Mouse (Mus musculus) olfactory bulb, adult 2 months (tissue): ENCODE measurements around the gene Tspan10. TPM values are rescaled to one million over a fixed set of nuclear protein-coding genes. Genes with fewer than 3 reads are reported as not detected.

Experiments used
- H3K27ac ChIP-seq: fragments of 200-500 bp; 2 replicates; pipeline ENCODE4 v1.5.1; 2012; ENCODE audit warnings: low read depth, low read length; ENCODE audit not compliant: insufficient read depth
- H3K4me1 ChIP-seq: fragments of 200-500 bp; 2 replicates; pipeline ENCODE4 v1.6.1; 2012; ENCODE audit warnings: low read length; ENCODE audit not compliant: control insufficient read depth, insufficient read depth
- H3K4me3 ChIP-seq: fragments of 200-500 bp; 2 replicates; pipeline ENCODE4 v1.5.1; 2012; ENCODE audit warnings: mild to moderate bottlenecking, low read depth, low read length, moderate library complexity; ENCODE audit not compliant: insufficient read depth
- CTCF ChIP-seq: fragments of 200-500 bp; IDR thresholded peaks from 2 replicates; pipeline ENCODE4 v1.5.1; 2012; ENCODE audit warnings: low read depth, mild to moderate bottlenecking, low read length, moderate library complexity; ENCODE audit not compliant: insufficient read depth
- POLR2A ChIP-seq: fragments of 200-500 bp; IDR thresholded peaks from 2 replicates; pipeline ENCODE4 v1.6.1; 2012; ENCODE audit warnings: mild to moderate bottlenecking, low read depth, low read length, moderate library complexity; ENCODE audit not compliant: insufficient read depth
- WGBS: fragments of 180-500 bp; shearing (Covaris S2); methylation state at CpG from one replicate; pipeline ENCODE4 v1.1.7; 2018; 5-methylcytosine and 5-hydroxymethylcytosine counted together
- polyA plus RNA-seq: library from polyadenylated mRNA; stranded (reverse); fragments of >200 nt; gene quantifications from 2 replicates; pipeline ENCODE4 v1.2.4, GENCODE M21; 2012; ENCODE audit warnings: low replicate concordance; ENCODE audit not compliant: missing spikeins, insufficient read depth, insufficient read length

Tspan10 gene
- polyA plus RNA-seq, 1 experiment: not detected

DNA sequence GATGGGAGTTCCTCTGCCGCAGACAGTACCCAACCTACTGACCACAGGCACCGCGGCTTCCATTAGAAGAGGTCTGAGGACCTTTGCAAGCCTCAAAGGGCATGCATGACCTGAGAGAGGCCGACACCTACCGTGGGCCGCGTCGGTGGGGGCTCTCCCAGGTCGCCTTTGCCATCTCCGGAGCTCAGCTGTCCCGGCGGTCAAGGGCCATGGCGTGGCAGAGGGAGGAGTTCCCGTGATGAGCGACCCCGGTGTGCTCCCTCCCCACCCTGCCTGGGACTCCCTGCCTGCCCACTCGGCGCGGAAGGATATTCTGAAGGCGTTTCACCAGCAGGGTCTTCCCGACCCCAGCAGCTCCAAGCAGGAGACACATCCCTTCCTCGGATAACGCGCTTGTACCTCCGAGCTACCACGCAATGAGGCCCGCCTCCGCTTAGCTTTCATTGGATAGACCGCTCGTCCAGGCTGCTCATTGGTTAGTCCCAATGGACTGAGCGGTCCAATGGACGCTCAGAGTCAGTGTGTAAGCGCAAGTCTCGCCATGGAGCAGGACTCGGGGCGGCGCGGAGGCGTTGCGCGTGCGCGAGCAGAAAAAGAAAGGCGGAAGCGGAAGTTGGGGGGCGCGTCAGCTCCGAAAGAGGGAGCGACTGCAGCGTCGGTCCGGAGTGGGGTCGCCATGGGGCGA, 24.7 kb downstream of the Tspan10 start, which contains the start of gene Arl16:
TSS of gene Arl16 (minus strand) at position 557 of the 685 bp plus-strand sequence.
- Histone ChIP-seq H3K4me3 (peak within 1 kb of the TSS; percentile 96), H3K4me1 (peaks cover 6% of the 10 kb centered on the region; the same call in 1 of the 2 replicates), H3K27ac (peak within 1 kb of the TSS; percentile 64)
- TF ChIP-seq CTCF (no peak), POLR2A (peak; percentile 94)
- under 1% methylated on average over 54 of the region's 54 CpGs for WGBS

DNA sequence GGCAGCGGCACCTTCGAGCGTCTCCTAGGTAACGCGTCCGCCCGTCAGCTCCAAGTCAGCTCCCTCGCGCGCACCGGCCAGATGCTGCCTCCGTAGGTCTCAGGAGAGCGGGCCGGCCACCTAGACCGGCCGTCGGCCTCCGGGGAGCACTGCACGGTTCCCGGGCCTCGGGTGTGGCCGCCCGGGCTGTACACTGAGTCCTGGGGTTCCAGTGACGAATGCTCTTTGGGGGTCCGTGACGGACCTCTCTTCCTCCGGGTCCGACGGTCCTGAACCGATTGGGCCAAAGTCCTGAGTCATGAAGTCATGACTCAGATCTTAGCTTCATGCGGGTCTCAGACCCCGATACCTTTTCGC, 25.3 kb downstream of the Tspan10 start:
- Histone ChIP-seq H3K27ac (no peak overlapping the region), H3K4me1 (peaks cover 6% of the 10 kb centered on the region; the same call in 1 of the 2 replicates), H3K4me3 (peak overlapping the region; percentile 77)
- TF ChIP-seq POLR2A: no peak
- peak; percentile 14; the same call in 1 of the 2 replicates for TF ChIP-seq CTCF
- under 1% methylated on average over 33 of the region's 33 CpGs for WGBS

DNA sequence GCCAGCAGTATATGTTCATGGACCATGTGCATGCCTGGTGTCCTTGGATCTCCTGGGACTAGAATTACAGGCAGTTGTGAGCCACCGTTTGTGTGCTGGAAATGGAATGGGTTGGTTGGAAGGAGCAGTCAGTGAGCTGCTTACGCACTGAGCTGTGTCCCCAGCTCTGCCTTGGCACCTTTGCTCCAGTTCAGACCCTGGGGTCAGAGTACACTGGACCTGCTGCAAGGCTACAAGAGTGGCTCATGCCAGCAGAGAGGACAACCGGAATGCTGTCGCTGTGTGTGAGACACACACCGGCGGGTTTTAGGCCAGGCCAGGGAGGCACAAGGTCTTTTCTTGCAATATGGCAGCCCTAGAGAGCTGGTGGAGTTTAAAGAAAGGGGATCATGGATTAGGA, 29.6 kb downstream of the Tspan10 start:
- H3K4me3 ChIP-seq: no peak overlapping the region
- 94% methylated on average over 6 of the region's 6 CpGs for WGBS
- TF ChIP-seq CTCF: no peak
- TF ChIP-seq POLR2A: no peak
- H3K27ac ChIP-seq: no peak overlapping the region
- no peaks in the 10 kb centered on the region for H3K4me1 ChIP-seq

DNA sequence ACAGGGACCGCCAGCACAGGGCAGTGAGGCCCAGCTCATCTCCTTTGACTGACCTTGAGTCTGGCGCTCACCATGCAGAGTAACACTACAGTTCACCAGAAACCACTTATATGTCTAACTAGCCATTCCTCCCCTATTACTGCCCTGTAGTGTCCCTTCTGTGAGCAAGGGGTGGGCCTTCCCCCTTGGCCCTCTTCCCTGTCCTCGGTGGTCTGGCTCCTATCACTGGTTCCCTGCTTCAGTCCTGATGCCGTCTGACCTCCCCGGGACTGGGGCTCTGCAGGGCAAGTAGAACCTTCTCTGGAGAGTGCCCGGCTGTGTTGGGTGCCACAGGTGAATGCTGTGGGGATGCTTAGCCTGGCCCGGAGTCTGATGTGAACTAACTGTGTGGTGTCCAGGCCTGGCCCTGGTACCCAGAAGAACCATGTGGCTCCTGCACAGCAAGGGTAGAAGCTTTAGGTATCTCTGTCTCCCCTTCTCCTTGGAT, 41.0 kb downstream of the Tspan10 start:
- H3K4me3 ChIP-seq: no peak overlapping the region
- H3K27ac ChIP-seq: no peak overlapping the region
- WGBS: 83% methylated on average over 7 of the region's 7 CpGs
- TF ChIP-seq CTCF: no peak
- no peak for TF ChIP-seq POLR2A
- peaks cover 12% of the 10 kb centered on the region for H3K4me1 ChIP-seq

DNA sequence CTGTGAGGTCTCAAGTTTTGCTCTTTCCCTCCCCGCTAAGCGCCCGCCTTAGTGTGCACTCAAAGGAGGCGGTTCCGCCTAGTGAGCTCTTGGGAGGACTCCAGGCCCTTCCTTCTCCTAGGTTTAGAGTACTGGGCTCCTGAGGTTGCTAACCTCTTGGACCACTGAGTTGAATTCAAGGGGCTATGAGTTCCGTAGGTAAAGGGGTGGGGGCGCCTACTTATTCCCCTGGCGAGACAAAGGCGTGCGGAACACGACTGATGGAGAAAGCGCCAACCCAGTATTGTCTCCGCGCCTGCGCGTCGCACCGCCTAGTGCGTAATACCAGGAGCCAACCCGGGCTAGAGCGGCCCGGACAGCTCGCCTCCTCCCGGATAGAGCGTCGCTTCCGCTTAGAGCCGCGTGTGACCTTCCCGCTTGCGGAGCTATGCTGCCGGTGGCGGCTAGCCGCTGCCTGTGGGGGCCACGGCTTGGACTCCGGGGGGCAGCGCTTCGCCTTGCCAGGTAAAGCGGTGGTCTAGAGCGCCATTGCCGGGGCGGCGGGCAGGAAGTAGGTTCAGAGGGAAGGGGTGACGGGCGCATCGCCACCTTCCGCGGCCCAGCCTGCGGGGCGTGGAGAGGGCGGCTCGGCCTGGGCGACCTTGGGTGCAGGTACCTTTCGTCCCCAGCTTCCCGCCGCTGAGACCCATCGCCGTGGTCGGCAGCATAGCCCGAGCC, 42.0 kb downstream of the Tspan10 start, which contains the start of gene Mrpl12:
TSS of gene Mrpl12 (plus strand) at position 349 of the 717 bp plus-strand sequence.
- under 1% methylated on average over 60 of the region's 60 CpGs for WGBS
- Histone ChIP-seq H3K4me1 (peaks cover 13% of the 10 kb centered on the region), H3K4me3 (peak within 1 kb of the TSS; percentile 64), H3K27ac (peak within 1 kb of the TSS; percentile 24)
- TF ChIP-seq POLR2A (peak; percentile 83; the same call in 1 of the 2 replicates), CTCF (no peak)

DNA sequence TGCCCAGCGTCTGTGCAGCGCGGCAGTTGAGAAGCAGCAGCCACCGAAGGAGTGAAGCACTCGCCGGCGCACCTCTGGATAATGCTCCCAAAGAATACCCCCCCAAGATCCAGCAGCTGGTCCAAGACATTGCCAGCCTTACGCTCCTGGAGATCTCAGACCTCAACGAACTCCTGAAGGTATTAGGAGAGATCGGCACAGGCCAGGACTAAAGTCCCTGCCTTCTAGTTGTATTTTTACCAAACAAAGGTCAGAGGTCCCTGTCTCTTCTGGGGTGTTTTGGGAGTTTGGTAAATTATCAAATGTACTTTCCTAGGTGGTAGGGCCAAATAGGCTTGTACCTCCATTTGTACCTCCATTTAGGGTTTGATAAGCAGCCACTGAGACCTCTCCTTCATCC, 42.8 kb downstream of the Tspan10 start:
- H3K27ac ChIP-seq: no peak overlapping the region; the same call in 1 of the 2 replicates
- peaks cover 15% of the 10 kb centered on the region for H3K4me1 ChIP-seq
- H3K4me3 ChIP-seq: peak overlapping the region; percentile 64
- TF ChIP-seq CTCF (no peak), POLR2A (no peak)
- 6% methylated on average over 10 of the region's 10 CpGs for WGBS

DNA sequence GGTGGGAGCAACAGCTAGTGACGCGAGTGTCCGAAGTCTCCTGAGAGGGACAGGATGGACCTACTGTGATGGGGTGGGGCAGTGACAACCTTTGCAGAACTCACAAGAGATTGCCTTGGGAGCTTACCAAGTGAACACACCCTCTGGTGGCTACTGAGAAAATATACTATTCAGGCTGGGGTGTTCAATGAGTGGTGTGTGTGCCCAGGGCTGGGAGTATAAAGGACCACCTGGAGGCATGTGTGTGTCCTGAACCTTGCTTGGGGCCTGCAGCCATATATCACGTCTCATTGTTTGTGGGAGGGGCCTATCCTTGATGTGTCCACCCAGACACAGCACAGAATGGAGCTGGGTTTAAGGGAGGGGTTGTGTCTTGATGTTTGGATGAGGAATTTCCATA, 46.1 kb downstream of the Tspan10 start:
- TF ChIP-seq POLR2A: no peak
- no peak for TF ChIP-seq CTCF
- H3K27ac ChIP-seq: no peak overlapping the region
- peaks cover 29% of the 10 kb centered on the region for H3K4me1 ChIP-seq
- H3K4me3 ChIP-seq: no peak overlapping the region
- 81% methylated on average over 4 of the region's 4 CpGs for WGBS

DNA sequence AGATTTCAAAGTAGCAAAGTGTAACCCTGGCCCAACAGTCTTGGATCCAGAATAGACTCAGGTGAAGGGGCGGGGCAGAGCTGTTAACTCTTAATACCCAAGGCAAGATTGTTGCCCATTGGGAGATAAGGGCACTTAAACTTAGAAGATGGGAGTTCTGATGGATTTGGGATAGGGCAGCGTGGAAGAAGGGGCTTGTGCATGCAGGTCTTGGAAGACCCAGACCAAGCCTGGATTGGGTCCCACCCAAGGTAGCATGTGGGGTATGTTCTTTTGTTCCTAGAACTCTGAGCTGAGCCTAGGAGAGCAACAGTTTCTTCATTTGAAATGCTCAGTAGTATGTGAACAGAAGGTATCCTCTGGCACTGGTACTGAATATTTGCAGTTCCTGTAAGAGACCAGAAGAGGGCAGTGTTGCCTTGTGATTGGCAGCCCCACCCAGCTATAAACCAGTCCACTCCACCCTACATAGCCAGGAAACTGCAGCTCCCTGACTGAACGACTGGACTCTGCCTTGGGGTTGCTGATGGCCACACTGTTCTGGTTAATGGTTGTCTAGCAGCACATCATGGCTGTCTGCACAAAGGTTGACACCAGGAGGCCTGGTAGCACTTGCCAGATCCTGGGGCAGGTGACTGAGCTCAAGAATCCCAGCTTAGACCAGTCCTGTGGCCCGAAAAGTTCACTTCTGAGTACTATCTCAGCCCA, 46.8 kb downstream of the Tspan10 start:
- Histone ChIP-seq H3K4me3 (no peak overlapping the region), H3K27ac (no peak overlapping the region), H3K4me1 (peaks cover 23% of the 10 kb centered on the region)
- WGBS: 64% methylated on average over 4 of the region's 4 CpGs
- TF ChIP-seq CTCF (peak; percentile 33; the same call in 1 of the 2 replicates), POLR2A (no peak)
